Mouse (Mus musculus): ENCODE measurements around the gene Clec2d.

DNA sequence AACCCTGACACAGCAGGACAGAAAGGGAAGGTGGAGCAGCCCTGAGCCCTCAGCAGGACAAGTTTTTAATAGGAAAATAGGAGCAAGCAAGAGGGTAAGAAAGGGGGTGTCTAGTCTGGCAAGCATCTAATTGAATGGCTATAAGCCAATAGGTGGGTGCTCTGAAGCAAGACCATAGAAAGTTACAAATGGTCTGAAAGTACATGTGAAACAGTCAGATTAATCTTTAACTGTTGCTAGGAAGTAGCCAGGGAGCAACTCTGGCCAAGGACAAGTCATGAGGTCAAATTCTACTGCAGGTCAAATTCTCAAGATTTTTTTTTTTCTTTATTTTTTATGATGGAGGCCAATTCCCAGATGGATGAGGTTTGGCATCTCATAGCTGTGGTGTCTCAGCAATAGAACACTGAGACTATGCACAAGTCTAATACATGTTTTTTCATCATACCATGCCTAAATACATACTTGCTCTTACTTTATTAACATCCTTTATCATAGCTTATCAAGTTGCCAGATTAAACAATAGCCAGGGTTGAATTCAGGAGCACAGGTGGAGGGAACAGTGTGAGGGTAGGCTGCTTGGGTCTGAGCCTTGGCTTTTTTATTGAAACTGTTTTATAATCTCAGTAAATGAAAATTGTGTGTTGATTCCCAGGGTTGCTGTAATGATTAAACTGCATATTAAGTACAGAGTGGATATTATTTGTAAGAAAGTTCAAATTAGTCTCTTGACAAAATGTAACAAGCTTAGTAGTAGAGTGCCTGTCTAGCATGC, 32.2 kb downstream of the Clec2d start:
- TF ChIP-seq CTCF (IDR thresholded peaks at IDR 0.05; ENCODE audit: control insufficient read depth, insufficient read depth, insufficient replicate concordance, low read depth, low read length) (no peak), POLR2A (IDR thresholded peaks at IDR 0.05; ENCODE audit: control insufficient read depth, low read depth, low read length) (no peak)
